Mouse (Mus musculus) MEL (cell line): Measurements from ENCODE around the gene Zfp811. TPM values are rescaled to one million over a fixed set of nuclear protein-coding genes. Genes with fewer than 3 reads are reported as not detected.

Experiments used
- DNase-seq: peaks from one replicate; pipeline ENCODE4 v3.0.0; 2011; ENCODE audit warnings: low read depth, low spot score
- H3K27ac ChIP-seq: 2 replicates; pipeline ENCODE4 v1.5.1; 2012; ENCODE audit warnings: low read depth, mild to moderate bottlenecking, control low read depth, low read length, moderate library complexity; ENCODE audit not compliant: control insufficient read depth
- H3K27me3 ChIP-seq, 2 experiments: fragments of 150-350 bp in 1 of 2; sonication (generic) in 1 of 2; 2 replicates each; pipeline ENCODE4 v1.6.1; 2012; ENCODE audit warnings: low read length in 2 of 2, mild to moderate bottlenecking in 2 of 2, improper control_type of control experiment in 1 of 2, moderate library complexity in 1 of 2; ENCODE audit not compliant: insufficient read depth in 2 of 2, control insufficient read depth in 1 of 2
- H3K36me3 ChIP-seq, 2 experiments: 2 replicates each; pipeline ENCODE4 v1.6.1; 2012 to 2014; ENCODE audit warnings: low read length in 2 of 2, improper control_type of control experiment in 1 of 2, inconsistent platforms in 1 of 2, mild to moderate bottlenecking in 1 of 2; ENCODE audit not compliant: insufficient read depth in 2 of 2, control insufficient read depth in 1 of 2
- H3K4me1 ChIP-seq, 2 experiments: fragments of 150-350 bp in 1 of 2; sonication (generic) in 1 of 2; 2 replicates each; pipeline ENCODE4 v1.6.1; 2012; ENCODE audit warnings: low read length in 2 of 2, improper control_type of control experiment in 1 of 2, mild to moderate bottlenecking in 1 of 2; ENCODE audit not compliant: insufficient read depth in 2 of 2, control insufficient read depth in 1 of 2
- H3K4me3 ChIP-seq, 2 experiments: fragments of 150-350 bp in 1 of 2; sonication (generic) in 1 of 2; 2 replicates each; pipeline ENCODE4 v1.5.1; 2012; ENCODE audit warnings: low read depth in 2 of 2, low read length in 2 of 2, mild to moderate bottlenecking in 2 of 2, moderate library complexity in 2 of 2, control low read depth in 1 of 2, improper control_type of control experiment in 1 of 2; ENCODE audit not compliant: control insufficient read depth in 1 of 2, insufficient read depth in 1 of 2
- H3K79me2 ChIP-seq: 2 replicates; pipeline ENCODE4 v1.6.1; 2012; ENCODE audit warnings: mild to moderate bottlenecking, low read length, moderate library complexity; ENCODE audit not compliant: control insufficient read depth, poor library complexity, insufficient read depth
- H3K9ac ChIP-seq: 2 replicates; pipeline ENCODE4 v1.6.1; 2012; ENCODE audit warnings: low read depth, mild to moderate bottlenecking, control low read depth, low read length, moderate library complexity; ENCODE audit not compliant: control insufficient read depth, poor library complexity, severe bottlenecking
- H3K9me3 ChIP-seq: fragments of 150-350 bp; sonication (generic); replicated peaks from 2 replicates; pipeline ENCODE4 v1.6.1; 2012; ENCODE audit warnings: mild to moderate bottlenecking, low read length, improper control_type of control experiment, moderate library complexity; ENCODE audit not compliant: insufficient read depth
- BHLHE40 ChIP-seq: IDR thresholded peaks from 2 replicates; pipeline ENCODE4 v1.6.1; 2012; ENCODE audit warnings: low read depth, mild to moderate bottlenecking, inconsistent platforms, low read length, improper control_type of control experiment, borderline replicate concordance
- CHD1 ChIP-seq: IDR thresholded peaks from 2 replicates; pipeline ENCODE4 v1.6.1; 2012; ENCODE audit warnings: low read depth, mild to moderate bottlenecking, inconsistent platforms, low read length, improper control_type of control experiment
- CHD2 ChIP-seq: IDR thresholded peaks from 2 replicates; pipeline ENCODE4 v1.6.1; 2011; ENCODE audit warnings: low read length, improper control_type of control experiment
- CTCF ChIP-seq, 3 experiments: IDR thresholded peaks in 2 of 3; conservative IDR thresholded peaks in 1 of 3; 2 replicates each; pipeline ENCODE4 v1.5.1; 2011 to 2012; ENCODE audit warnings: low read length in 3 of 3, low read depth in 2 of 3, mild to moderate bottlenecking in 2 of 3, improper control_type of control experiment in 1 of 3, inconsistent platforms in 1 of 3, mixed read lengths in 1 of 3, moderate library complexity in 1 of 3; ENCODE audit not compliant: control insufficient read depth in 1 of 3, insufficient read depth in 1 of 3, poor library complexity in 1 of 3, severe bottlenecking in 1 of 3
- E2F4 ChIP-seq: IDR thresholded peaks from 2 replicates; pipeline ENCODE4 v1.6.1; 2011; ENCODE audit warnings: low read depth, low read length, improper control_type of control experiment, borderline replicate concordance
- ELF1 ChIP-seq: IDR thresholded peaks from 2 replicates; pipeline ENCODE4 v1.6.1; 2014; ENCODE audit warnings: low read depth, mild to moderate bottlenecking, inconsistent platforms, low read length, improper control_type of control experiment, moderate library complexity
- EP300 ChIP-seq, 2 experiments: IDR thresholded peaks; 2 replicates each; pipeline ENCODE4 v1.6.1; 2011; ENCODE audit warnings: improper control_type of control experiment in 2 of 2, low read length in 2 of 2, low read depth in 1 of 2, mild to moderate bottlenecking in 1 of 2
- MAZ ChIP-seq: IDR thresholded peaks from 2 replicates; pipeline ENCODE4 v1.6.1; 2012; ENCODE audit warnings: low read depth, mild to moderate bottlenecking, inconsistent platforms, low read length, improper control_type of control experiment
- MEF2A ChIP-seq: IDR thresholded peaks from 2 replicates; pipeline ENCODE4 v1.6.1; 2014; ENCODE audit warnings: low read depth, mild to moderate bottlenecking, inconsistent platforms, low read length, improper control_type of control experiment; ENCODE audit not compliant: poor library complexity, insufficient replicate concordance, severe bottlenecking; ENCODE audit errors: extremely low read depth
- POLR2AphosphoS2 ChIP-seq: IDR thresholded peaks from 2 replicates; pipeline ENCODE4 v1.6.1; 2011; ENCODE audit warnings: low read length, improper control_type of control experiment
- POLR2AphosphoS5 ChIP-seq: IDR thresholded peaks from 2 replicates; pipeline ENCODE4 v1.6.1; 2012; ENCODE audit warnings: low read depth, borderline replicate concordance, mild to moderate bottlenecking, inconsistent platforms, low read length, moderate library complexity, mixed read lengths
- RCOR1 ChIP-seq: IDR thresholded peaks from 2 replicates; pipeline ENCODE4 v1.6.1; 2012; ENCODE audit warnings: low read depth, mild to moderate bottlenecking, inconsistent platforms, low read length, improper control_type of control experiment
- SMC3 ChIP-seq: IDR thresholded peaks from 2 replicates; pipeline ENCODE4 v1.6.1; 2011; ENCODE audit warnings: low read depth, low read length, improper control_type of control experiment
- TCF12 ChIP-seq: IDR thresholded peaks from 2 replicates; pipeline ENCODE4 v1.6.1; 2014; ENCODE audit warnings: low read depth, mild to moderate bottlenecking, inconsistent platforms, low read length, improper control_type of control experiment, moderate library complexity
- USF1 ChIP-seq: IDR thresholded peaks from 2 replicates; pipeline ENCODE4 v1.6.1; 2014; ENCODE audit warnings: low read depth, mild to moderate bottlenecking, inconsistent platforms, low read length, improper control_type of control experiment, moderate library complexity
- ZKSCAN1 ChIP-seq: IDR thresholded peaks from 2 replicates; pipeline ENCODE4 v1.6.1; 2012; ENCODE audit warnings: low read depth, mild to moderate bottlenecking, inconsistent platforms, low read length, improper control_type of control experiment, moderate library complexity
- ZMIZ1 ChIP-seq: IDR thresholded peaks from 2 replicates; pipeline ENCODE4 v1.6.1; 2012; ENCODE audit warnings: low read depth, mild to moderate bottlenecking, inconsistent platforms, low read length, improper control_type of control experiment, moderate library complexity
- polyA plus RNA-seq, 2 experiments: library from polyadenylated mRNA; stranded (reverse) in 1 of 2; unstranded in 1 of 2; fragments of >175 nt in 1 of 2; fragments of >200 nt in 1 of 2; gene quantifications; 2 replicates each; pipeline versions ENCODE4 v1.2.1 to v1.2.4; 2012; ENCODE audit warnings: low replicate concordance in 2 of 2, low read depth in 1 of 2; ENCODE audit not compliant: insufficient read length in 2 of 2, insufficient read depth in 1 of 2, missing spikeins in 1 of 2
- total RNA-seq: library from RNA; depleted of rRNA; stranded (reverse); fragments of 300-350 nt; gene quantifications from 2 replicates; pipeline ENCODE4 v1.2.3, GENCODE M21; 2012

Gene Zfp811
- total and polyA plus RNA-seq, 3 experiments: not detected

GRCm38 (mm10) chr17:32785656-32786055 is 24.1 kb downstream of the Zfp811 start:
- TF ChIP-seq POLR2AphosphoS5: no peak
- TF ChIP-seq MEF2A: no peak
- no peak for TF ChIP-seq CHD2
- Histone ChIP-seq H3K79me2 (peaks cover 55% of the 10 kb centered on the region), H3K9me3 (no peaks in the 10 kb centered on the region), H3K4me1 (peaks cover 11 to 14% of the 10 kb centered on the region in 2 experiments), H3K9ac (no peak overlapping the region), H3K27me3 (no peaks in the 10 kb centered on the region), H3K27ac (no peak overlapping the region), H3K36me3 (peaks cover 18 to 32% of the 10 kb centered on the region in 2 experiments), H3K4me3 (no peak overlapping the region)
- DNase-seq: no peak

GRCm38 (mm10) chr17:32777564-32777963 is 32.2 kb downstream of the Zfp811 start:
- H3K27ac ChIP-seq: no peak overlapping the region
- H3K36me3 ChIP-seq: peaks cover 8 to 45% of the 10 kb centered on the region in 2 experiments
- H3K27me3 ChIP-seq: no peaks in the 10 kb centered on the region
- TF ChIP-seq CHD1 (no peak), E2F4 (no peak), POLR2AphosphoS2 (no peak), SMC3 (no peak), RCOR1 (no peak), TCF12 (no peak), ZMIZ1 (no peak), ZKSCAN1 (no peak), USF1 (no peak), MAZ (no peak), ELF1 (no peak), BHLHE40 (no peak)
- peaks cover 20% of the 10 kb centered on the region for H3K79me2 ChIP-seq
- no peak overlapping the region for H3K4me3 ChIP-seq
- peaks cover 0 to 13% of the 10 kb centered on the region in 2 experiments; a peak in 1 of 4 replicates for H3K4me1 ChIP-seq
- DNase-seq: no peak
- H3K9ac ChIP-seq: no peak overlapping the region
- H3K9me3 ChIP-seq: no peaks in the 10 kb centered on the region

GRCm38 (mm10) chr17:32771213-32771612 is 38.5 kb downstream of the Zfp811 start:
- Histone ChIP-seq H3K36me3 (peaks cover 2 to 33% of the 10 kb centered on the region in 2 experiments; a peak in 3 of 4 replicates), H3K27me3 (no peaks in the 10 kb centered on the region), H3K27ac (no peak overlapping the region), H3K9me3 (no peaks in the 10 kb centered on the region), H3K4me1 (no peaks in the 10 kb centered on the region), H3K4me3 (no peak overlapping the region), H3K79me2 (peaks cover 6% of the 10 kb centered on the region; the same call in 1 of the 2 replicates), H3K9ac (no peak overlapping the region)
- TF ChIP-seq CTCF (IDR thresholded peaks at IDR 0.05 in 2 of 3, conservative IDR thresholded peaks at IDR 0.05 in 1 of 3; ENCODE audit: control insufficient read depth in 1 of 3, insufficient read depth in 1 of 3, low read depth in 2 of 3, low read length in 3 of 3, poor library complexity in 1 of 3, severe bottlenecking in 1 of 3) (peak in 1 of 3 experiments; percentile 30; a peak in 3 of 6 replicates), EP300 (IDR thresholded peaks at IDR 0.05; ENCODE audit: low read depth in 1 of 2, low read length in 2 of 2) (no peak)
- no peak for DNase-seq
